Mouse (Mus musculus): Measurements from ENCODE around the gene Calm2.

Calm2 gene

GRCm38 (mm10) chr17:87446767-87447611 lies at the start of gene Calm2:
Calm2 (minus strand) TSS chr17:87446935.
- in situ Hi-C loops (cut with MseI, MboI): no loop called here

- in situ Hi-C loops (cut with MseI, MboI): no loop called here
These were observed 48.8 kb upstream of the Calm2 start for GRCm38 (mm10) chr17:87495504-87495903.

GRCm38 (mm10) chr17:87494310-87494709 lies 47.6 kb upstream of the Calm2 start:
- in situ Hi-C loops (cut with MseI, MboI): no loop called here

- in situ Hi-C loops (cut with MseI, MboI): no loop called here
These were observed 45.6 kb upstream of the Calm2 start for GRCm38 (mm10) chr17:87492286-87492685.

GRCm38 (mm10) chr17:87490295-87490694 lies 43.6 kb upstream of the Calm2 start:
- in situ Hi-C loops (cut with MseI, MboI): no loop called here

GRCm38 (mm10) chr17:87485751-87486150 lies 39.0 kb upstream of the Calm2 start:
- in situ Hi-C loops (cut with MseI, MboI): no loop called here

- in situ Hi-C loops (cut with MseI, MboI): no loop called here
These were observed 36.1 kb upstream of the Calm2 start for GRCm38 (mm10) chr17:87482867-87483266.

- in situ Hi-C loops (cut with MseI, MboI): no loop called here
These were observed 31.8 kb upstream of the Calm2 start for GRCm38 (mm10) chr17:87478569-87478968.

- in situ Hi-C loops (cut with MseI, MboI): no loop called here
These were observed 30.9 kb upstream of the Calm2 start for GRCm38 (mm10) chr17:87477611-87478010.

- in situ Hi-C loops (cut with MseI, MboI): no loop called here
These were observed 28.6 kb upstream of the Calm2 start for GRCm38 (mm10) chr17:87475356-87475755.

- in situ Hi-C loops (cut with MseI, MboI): no loop called here
These were observed 27.7 kb upstream of the Calm2 start for GRCm38 (mm10) chr17:87474501-87474795.

GRCm38 (mm10) chr17:87473736-87474500 lies 27.2 kb upstream of the Calm2 start:
- in situ Hi-C loops (cut with MseI, MboI): no loop called here

- in situ Hi-C loops (cut with MseI, MboI): no loop called here
These were observed 26.7 kb upstream of the Calm2 start for GRCm38 (mm10) chr17:87473441-87473735.

- in situ Hi-C loops (cut with MseI, MboI): no loop called here
These were observed 26.1 kb upstream of the Calm2 start for GRCm38 (mm10) chr17:87472879-87473278.

- in situ Hi-C loops (cut with MseI, MboI): no loop called here
These were observed 24.9 kb upstream of the Calm2 start for GRCm38 (mm10) chr17:87471661-87472060.

GRCm38 (mm10) chr17:87470797-87471196 lies 24.1 kb upstream of the Calm2 start:
- in situ Hi-C loops (cut with MseI, MboI): no loop called here

- in situ Hi-C loops (cut with MseI, MboI): no loop called here
These were observed 23.5 kb upstream of the Calm2 start for GRCm38 (mm10) chr17:87470282-87470681.

GRCm38 (mm10) chr17:87469428-87469827 lies 22.7 kb upstream of the Calm2 start:
- in situ Hi-C loops (cut with MseI, MboI): no loop called here

- in situ Hi-C loops (cut with MseI, MboI): no loop called here
These were observed 21.9 kb upstream of the Calm2 start for GRCm38 (mm10) chr17:87468616-87469015.

- in situ Hi-C loops (cut with MseI, MboI): no loop called here
These were observed 14.8 kb upstream of the Calm2 start for GRCm38 (mm10) chr17:87461499-87461896.

- in situ Hi-C loops (cut with MseI, MboI): no loop called here
These were observed 14.1 kb upstream of the Calm2 start for GRCm38 (mm10) chr17:87460669-87461498.
